Mouse (Mus musculus): ENCODE data around the gene Rbm41. TPM values are rescaled to one million over a fixed set of nuclear protein-coding genes. Genes with fewer than 3 reads are reported as not detected.

Rbm41 gene
- 1 to 10 TPM; 5.6 to 6.7 TPM for total RNA-seq (2021)
- long read RNA-seq, experiment 1, partial matches to known transcripts, result 0 of 2 reads
- long read RNA-seq, experiment 1, other reads (novel, unspliced or antisense), result 2 of 2 reads
- long read RNA-seq, experiment 2, result 0 reads

DNA sequence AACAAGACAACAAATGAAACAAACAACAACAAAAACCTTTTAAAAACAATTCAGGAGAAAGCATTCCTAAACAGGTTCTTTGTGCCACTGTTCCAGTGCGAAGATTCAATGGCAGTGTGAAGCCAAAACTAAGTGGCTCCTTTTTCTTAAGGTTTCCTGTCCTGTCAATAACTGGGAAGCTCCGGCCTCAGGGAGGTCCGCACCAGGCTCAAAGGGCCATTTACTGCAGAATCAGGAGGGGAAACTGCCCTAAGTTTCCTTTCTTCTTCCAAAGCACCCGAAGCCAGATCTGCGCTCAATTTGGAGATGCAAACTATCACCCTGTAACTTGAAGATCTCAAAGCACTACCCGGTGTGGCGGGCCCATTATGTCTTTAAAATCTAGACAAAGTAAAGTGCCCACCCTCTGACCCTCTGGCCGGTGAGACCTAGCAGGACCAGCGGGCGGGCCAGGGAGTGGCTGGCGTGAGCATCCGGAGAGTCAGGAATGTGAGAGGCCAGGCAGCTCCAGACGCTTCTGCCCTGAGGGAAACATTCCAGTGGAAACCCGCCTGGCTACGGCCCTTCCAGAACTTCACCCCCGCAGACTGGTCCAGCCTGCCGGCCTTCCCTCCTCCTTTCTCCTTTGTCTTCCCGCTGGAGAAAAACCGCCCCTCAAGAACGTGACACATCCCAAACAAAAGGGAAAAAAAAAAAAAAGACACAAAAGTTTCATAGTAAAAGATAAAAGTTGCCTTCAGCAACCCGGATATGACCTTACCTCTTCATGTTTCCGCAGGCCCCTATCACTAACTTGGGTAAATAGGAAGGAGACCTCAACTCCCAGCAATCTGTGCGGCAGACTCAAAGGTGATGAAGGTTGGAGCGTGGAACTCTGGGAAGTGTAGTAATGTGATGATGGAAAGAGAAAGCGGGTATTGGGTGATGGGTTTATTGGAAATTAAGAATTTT lies at the start of gene Rbm41:
TSS of gene Rbm41 (minus strand) at position 856 of the 951 bp plus-strand sequence.
- peak; percentile 64 to 68 for DNase-seq

DNA sequence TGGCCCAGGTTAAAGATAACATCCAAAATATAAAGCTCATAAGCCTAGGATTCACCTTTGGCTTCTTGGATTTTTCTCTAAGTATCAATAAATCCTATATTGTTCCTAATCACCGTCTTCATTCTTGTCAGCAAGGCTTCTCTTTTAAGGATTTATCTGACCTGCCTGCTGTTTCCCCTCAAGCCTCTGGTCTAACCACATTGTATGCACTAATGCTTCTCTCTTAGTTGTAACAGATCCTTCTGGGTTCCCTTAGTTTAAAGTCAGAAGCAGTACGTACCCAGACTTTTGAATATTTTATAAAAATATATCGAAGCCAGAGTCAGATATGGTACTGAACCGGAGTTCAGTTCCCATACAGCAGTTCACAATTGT lies 283 bp upstream of the Rbm41 start:
- no peak for DNase-seq

DNA sequence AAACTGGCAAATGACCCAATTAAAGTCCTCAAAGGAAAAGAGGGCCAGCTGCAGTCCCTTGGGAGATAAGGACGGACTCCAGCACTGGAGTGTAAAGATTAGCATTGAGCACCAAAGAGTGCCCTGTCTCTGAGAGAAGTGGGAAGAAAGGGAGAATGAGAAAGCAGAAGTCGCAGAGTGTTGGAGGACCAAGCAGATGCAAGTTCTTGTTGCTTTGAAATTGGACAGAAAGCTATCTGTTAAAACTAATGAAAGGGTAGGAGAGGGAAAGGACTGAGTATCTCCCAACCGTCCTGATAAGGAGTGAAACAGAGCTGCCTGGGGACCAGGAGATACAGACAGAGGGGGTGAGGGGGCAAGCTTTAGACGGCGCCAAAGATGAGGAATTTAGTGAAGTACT lies 16.3 kb downstream of the Rbm41 start:
- no peak for DNase-seq

DNA sequence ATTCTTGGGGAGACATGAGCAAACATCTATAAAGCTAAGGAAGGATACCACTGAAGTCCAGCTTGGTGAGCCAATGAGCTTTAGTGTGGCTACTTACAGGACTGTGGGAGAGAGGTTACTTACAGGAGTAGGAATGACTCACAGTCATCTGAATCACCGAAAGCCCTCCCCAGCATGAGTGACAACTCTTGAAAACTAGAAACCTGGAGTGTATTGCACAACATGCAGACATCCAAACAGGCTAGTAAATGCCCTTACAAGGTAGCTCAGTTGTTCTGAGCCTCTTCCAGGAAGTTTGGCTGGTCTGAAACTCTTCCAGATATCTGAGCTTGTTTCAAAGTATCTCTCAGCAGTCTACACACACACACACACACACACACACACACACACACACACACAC lies 64.9 kb downstream of the Rbm41 start:
- no peak for DNase-seq

DNA sequence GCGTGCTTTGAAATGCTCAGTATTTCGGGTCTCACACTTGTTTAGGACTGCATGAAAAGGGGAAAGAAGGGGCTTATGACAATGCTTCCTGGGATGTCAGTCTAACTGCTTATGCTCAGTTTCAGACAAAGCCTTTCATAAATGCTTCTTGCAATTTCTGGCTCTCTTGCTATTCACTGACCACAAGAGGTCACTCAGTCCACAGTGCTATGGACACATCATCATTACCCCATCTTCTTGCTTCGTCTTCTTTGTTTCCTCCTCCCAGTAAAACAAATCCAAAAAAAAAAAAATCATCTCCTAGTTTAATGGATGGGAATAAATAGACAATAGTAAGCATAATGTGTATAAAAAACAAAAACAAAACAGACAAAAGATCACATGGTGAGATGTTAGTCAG lies 65.9 kb downstream of the Rbm41 start:
- no peak for DNase-seq

DNA sequence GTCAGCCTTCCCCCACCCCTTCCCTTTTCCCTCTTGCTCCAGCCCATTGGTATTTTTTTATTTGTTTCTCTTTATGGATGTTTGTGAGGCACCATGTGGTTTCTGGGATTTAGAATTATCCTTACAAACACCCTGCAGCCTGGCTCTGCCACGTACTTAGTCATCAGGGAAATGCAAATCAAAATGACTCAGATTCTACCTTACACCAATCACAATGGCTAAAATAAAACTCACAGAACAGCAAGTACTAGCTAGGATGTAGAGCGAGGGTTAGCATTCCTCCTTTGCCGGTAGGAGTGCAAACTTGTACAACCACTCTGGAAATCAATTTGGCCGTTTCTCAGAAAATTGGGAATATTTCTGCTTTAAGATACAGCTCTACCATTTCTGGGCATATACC lies 77.8 kb downstream of the Rbm41 start:
- DNase-seq, result no peak

DNA sequence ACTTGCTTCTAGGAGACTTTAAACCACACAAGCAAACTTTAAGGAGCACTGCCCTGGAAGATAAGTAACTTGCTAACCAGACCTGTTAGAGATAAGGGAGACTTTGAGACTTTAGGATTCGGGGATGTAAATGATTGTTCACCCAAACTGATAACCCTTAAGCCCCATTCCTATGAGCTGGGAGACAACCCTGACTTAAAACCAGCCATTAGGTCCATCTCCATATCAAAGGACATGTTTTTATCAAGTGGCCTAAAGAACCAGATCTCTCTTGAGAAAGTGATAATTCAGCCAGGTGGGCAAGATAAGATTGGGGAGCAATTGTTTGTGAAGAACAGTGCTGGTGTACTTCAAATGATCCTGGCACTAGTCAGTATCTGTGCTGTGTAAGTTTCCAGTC lies 107.0 kb downstream of the Rbm41 start:
- DNase-seq, result no peak

DNA sequence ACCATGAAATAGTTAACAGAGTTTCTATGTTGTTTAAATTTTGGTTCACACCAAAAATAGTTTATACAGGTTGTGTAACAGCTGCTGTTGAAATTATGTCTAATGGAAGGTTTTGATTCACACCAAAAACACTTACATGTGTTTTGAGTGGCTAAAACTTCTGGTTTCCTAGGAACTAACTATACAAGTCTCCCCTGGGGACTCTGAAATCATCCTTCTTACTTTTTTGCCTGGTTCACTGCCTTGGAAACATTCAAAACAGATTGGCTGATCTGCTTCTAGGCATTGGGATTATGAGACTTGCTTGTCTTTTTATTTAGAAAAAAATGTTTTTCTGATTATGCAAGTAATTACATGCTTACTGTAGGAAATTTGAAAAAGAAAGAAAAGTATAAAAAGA lies 115.2 kb downstream of the Rbm41 start:
- no peak for DNase-seq

DNA sequence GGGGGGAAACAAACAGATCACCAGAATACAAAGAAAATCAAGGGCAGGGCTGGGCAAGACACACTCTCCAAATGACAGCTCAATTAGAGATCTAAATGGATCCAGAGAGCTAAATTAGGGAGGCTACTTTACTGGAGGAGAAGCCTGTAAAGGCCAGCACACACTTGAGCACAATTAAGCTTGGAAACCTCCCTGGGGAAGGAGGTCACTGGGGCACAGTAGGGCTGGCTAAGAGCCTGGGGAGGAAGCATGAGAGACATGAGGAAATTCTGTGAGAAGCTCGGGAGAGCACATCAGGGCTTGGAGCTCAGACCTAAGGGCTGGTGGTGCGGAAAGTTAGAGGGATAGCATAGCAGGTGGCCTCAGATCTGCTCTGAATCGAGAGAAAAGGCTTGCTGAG lies 120.5 kb downstream of the Rbm41 start:
- DNase-seq, result peak; percentile 26 to 31

DNA sequence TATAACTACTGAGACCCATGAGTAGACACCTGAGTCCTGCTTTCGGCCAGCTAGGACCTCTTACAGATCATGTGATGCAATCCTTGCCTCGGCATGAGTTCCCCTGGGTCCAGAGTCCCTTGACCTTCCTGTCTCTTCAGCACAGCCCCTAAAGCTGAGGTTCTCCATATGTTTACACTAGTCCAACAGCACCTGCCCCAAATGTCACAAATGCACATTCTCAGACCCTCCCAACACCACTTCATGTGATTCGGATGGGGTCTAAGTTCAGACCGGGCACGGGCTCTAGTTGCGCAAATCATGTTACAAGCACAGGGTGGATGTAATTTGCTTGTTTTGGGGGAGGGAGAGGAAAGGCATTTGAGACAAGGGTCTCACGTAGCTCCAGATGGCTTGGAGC lies 121.3 kb downstream of the Rbm41 start:
- no peak for DNase-seq

DNA sequence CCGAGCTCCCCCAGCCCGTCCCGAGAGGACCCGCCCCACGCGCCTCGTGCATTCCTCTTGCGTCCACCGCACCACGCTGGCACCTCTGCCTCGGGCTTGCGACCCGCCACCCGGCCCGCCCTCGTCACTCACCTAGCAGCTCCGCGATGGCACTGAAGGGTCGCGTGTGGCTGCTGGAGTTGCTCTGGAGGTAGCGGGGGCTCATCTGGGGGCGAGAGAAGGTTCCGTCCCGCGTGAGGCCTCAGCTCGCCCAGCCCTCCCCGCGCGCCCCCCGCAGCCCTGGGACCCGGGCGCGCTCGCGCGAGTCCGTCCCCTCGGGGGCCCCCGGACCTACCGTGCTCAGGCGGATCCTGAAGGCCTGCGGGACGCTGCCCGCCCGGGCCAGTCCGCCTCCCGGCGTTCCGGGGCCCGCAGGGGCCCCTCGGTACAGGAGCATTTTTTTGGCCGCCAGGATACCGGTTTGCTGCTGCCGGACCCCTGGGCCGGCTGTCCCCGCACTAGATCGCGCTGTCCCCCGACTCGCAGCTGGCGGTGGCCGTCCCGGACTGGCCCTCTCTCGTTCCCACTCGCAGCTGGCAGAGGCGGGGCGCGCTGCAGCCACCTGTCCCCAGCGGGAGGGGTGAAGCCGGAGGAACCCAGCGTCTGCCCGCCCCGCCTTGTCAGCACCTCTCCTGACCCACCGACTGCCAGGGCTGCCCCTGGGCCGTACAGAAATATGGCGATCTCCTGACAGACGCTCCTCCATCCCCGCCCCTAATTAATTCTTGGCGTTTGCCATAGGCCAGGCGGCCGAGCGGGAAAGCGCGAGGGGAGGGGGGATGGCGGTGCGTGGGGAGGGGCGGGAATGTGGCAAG lies 127.2 kb downstream of the Rbm41 start, which contains the start of gene Morc4:
TSS of gene Morc4 (minus strand) at position 740 of the 854 bp plus-strand sequence.
- DNase-seq, result peak; percentile 60 to 70

DNA sequence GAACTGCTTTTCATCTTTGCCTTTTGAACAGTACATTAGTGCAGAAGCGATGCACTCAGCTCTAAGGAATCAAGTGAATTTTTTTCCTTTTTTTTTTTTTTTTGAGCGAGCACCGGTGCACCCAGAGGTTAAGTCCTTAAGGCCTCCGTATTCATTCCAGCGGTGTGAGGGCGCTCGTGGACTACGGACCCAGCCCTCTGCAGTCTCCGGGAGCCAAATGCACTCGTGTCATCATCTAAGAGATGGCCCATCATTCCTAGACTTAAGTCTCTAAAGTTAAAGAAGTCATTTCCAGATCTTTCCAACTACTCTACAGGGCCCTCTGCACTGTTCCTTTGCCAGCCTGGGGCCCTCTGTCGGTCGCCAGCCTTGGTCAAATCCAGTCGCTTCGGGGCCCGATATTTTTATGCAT lies 128.1 kb downstream of the Rbm41 start:
- DNase-seq, result peak; percentile 40 to 54

DNA sequence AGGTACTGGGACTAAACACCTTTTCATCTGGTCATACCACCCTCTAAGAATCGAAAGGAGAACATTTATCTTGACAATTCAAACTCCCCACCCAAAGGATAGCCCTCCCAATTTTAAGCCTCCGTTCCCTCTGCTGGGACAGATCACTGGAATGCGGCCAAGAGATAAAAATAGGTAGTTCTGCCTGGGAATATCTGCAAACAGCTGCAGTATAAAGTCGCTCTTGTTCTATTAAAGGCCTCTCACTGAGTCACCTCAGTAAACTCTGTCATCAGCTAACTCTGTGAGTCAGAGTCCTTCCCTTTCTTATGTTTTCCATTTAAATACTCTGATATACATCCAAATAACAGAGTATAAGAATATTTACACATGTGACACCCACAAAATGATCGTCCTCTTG lies 139.0 kb downstream of the Rbm41 start:
- DNase-seq, result peak; percentile 6 to 8

DNA sequence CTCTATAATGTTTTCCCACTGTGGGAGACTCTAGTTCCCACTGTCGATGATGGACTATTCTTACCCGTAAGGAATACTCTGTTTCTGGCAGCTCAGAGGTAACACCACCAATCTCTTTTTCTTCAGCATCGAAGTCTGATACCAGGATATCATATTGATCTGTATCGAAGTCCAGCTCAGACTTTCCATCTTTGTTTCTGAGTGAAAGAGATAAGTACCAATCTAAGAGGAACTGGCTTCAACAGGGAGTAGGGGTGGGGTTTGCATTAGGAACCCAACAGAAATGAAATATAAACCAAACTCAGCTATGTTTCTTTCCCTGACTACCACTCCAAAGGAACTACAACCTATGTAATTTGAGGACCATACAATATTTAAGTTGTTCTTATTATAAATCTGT lies 143.6 kb downstream of the Rbm41 start:
- no peak for DNase-seq

DNA sequence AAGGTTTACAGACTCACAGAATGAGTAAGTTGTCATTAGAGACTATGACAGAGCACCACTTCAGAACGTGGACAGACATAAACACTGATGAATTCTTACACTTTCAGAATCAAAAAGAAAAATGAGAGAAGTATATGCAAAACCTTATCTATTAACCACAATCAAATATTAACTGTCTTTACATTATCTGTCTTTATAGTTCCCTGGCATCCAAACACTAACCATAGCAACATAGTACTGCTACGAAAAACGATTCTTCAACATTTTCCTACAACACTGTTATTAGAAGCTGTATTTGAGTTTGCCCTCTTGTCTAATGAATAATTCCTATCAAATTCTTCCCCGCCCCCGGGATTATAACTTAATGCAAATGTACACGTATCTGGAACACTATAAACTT lies 157.3 kb downstream of the Rbm41 start:
- no peak for DNase-seq

Other genes with a start within 250 kb of the Rbm41 start
- not detected for gene Ripply1, start 216.2 kb downstream of the Rbm41 start, total RNA-seq (2021)
- not detected for gene Cldn2, start 197.8 kb downstream of the Rbm41 start, total RNA-seq (2021)
- gene Morc4, start 126.9 kb downstream of the Rbm41 start, total RNA-seq (2021), result 1 to 10 TPM; 4.6 to 6.0 TPM
- not detected for gene Nup62cl, start 64.1 kb upstream of the Rbm41 start, total RNA-seq (2021)
- not detected for gene Pih1h3b, start 64.3 kb upstream of the Rbm41 start, total RNA-seq (2021)